Mouse (Mus musculus): ENCODE measurements at regions not wholly inside any gene's neighbourhood (a gene's known extent, or its start where the extent isn't known, plus 50 kb on each side); places are given as distances from the start of the nearest gene placed in this dataset.

- peak; percentile 25 for DNase-seq (ENCODE audit: inconsistent ontology term)
These were observed 1088.7 kb downstream of the Otol1 start for GRCm38 (mm10) chr3:71096071-71096470.

GRCm38 (mm10) chr3:71103550-71103949, 1096.1 kb downstream of the Otol1 start:
- DNase-seq (ENCODE audit: inconsistent ontology term): no peak

- no peak for DNase-seq (ENCODE audit: inconsistent ontology term)
These were observed 1137.8 kb downstream of the Otol1 start for GRCm38 (mm10) chr3:71145262-71145661.
